ENCODE assay signal across 17 mouse cellular contexts in the genomic region with DNA sequence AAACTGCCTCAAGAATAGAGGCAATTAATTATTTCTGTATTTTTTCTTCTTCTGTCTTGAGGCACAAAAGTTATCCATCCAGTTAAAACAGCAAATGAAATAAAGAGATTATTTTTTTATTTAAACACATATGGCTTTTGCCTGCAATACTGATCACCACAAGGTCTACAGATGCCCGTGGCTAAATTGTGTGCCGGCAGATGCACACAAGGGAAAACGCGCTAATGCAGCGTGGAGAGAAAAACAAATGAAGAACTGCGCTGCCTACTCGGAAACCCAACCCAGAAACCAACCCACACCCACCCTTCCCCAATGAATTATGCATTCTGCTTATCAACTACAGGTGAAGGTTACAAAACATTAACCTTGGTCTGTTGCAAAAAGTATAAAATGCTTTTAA. TPM values are rescaled to one million over a fixed set of nuclear protein-coding genes. Genes with fewer than 3 reads are reported as not detected.
DNase-seq lines count a peak whose midpoint lies in the region; ATAC-seq lines count a peak whose summit lies in the region.
"Had no signal": no experiment of that assay in that cellular context is flagged by ENCODE, and none has a peak within 500 bp of the region (broad histone marks: within the 10 kb centered on the region; RNA-seq: fewer than 3 reads in every experiment).

No protein-coding gene starts in this region.

- H3K4me2 ChIP-seq in neural tube, embryonic 11.5 days (ENCODE audit: low read depth): no peak overlapping the region
- H3K4me2 ChIP-seq in midbrain, embryonic 14.5 days (ENCODE audit: low read length): peak overlapping the region; percentile 30; the same call in 1 of the 2 replicates
- H3K4me2 ChIP-seq: limb, embryonic 13.5 days had no signal

- H3K36me3 ChIP-seq in neural tube, embryonic 11.5 days (ENCODE audit: control insufficient read depth, insufficient read depth, low read length): no peaks in the 10 kb centered on the region
- H3K36me3 ChIP-seq in midbrain, embryonic 14.5 days (ENCODE audit: control insufficient read depth, insufficient read depth, low read length): peaks cover 6% of the 10 kb centered on the region; the same call in 1 of the 2 replicates
- H3K36me3 ChIP-seq: limb, embryonic 13.5 days had no signal

- ATAC-seq in neural tube, embryonic 11.5 days (ENCODE audit: insufficient read depth, low FRiP score, low TSS enrichment): 0 out of 2 replicates have a peak, but pooled peaks have one; percentile 42
- peak; percentile 62; the same call in 1 of the 2 replicates for ATAC-seq in midbrain, embryonic 14.5 days (ENCODE audit: low FRiP score, low TSS enrichment)
- ATAC-seq: forebrain, embryonic 16.5 days; Patski had no signal

- no peak overlapping the region for H3K9ac ChIP-seq in neural tube, embryonic 11.5 days (ENCODE audit: low read length)
- H3K9ac ChIP-seq in midbrain, embryonic 14.5 days (replicated peaks; ENCODE audit: low read length): no peak overlapping the region
- H3K9ac ChIP-seq: limb, embryonic 13.5 days had no signal

- peak; percentile 66 to 70 for DNase-seq in cerebellum, postnatal 10 days
- DNase-seq in cerebellum, adult 11 months: no peak
- DNase-seq in neural tube, embryonic 11.5 days (ENCODE audit: low spot score): peak; percentile 37
- DNase-seq in neural tube, embryonic 10.5 days (ENCODE audit: extremely low spot score, low spot score): no peak
- peak; percentile 82 for DNase-seq in midbrain, embryonic 14.5 days
- no peak for DNase-seq in frontal cortex, postnatal 14 days (ENCODE audit: low spot score in 2 of 2)
- DNase-seq in urinary bladder, postnatal 4 days (ENCODE audit: low spot score in 2 of 2): no peak
- DNase-seq: B cell, adult 2 months; gastrocnemius, adult 2 months; heart, postnatal 10 days; thymus, postnatal 14 days had no signal

- no peak overlapping the region for H3K27ac ChIP-seq in neural tube, embryonic 11.5 days (ENCODE audit: low read depth, low read length)
- H3K27ac ChIP-seq in midbrain, embryonic 14.5 days (replicated peaks; ENCODE audit: low read depth, low read length): peak overlapping the region; percentile 47
- H3K27ac ChIP-seq: gastrocnemius, adult 2 months; limb, embryonic 13.5 days had no signal

- no peaks in the 10 kb centered on the region for H3K9me3 ChIP-seq in neural tube, embryonic 11.5 days (ENCODE audit: control insufficient read depth, low read length)
- H3K9me3 ChIP-seq in midbrain, embryonic 14.5 days (ENCODE audit: control insufficient read depth, low read length): no peaks in the 10 kb centered on the region
- H3K9me3 ChIP-seq: limb, embryonic 13.5 days had no signal

- peaks cover 6% of the 10 kb centered on the region for H3K27me3 ChIP-seq in neural tube, embryonic 11.5 days (ENCODE audit: control insufficient read depth, insufficient read depth, low read length)
- H3K27me3 ChIP-seq in midbrain, embryonic 14.5 days (ENCODE audit: control insufficient read depth, insufficient read depth, low read length): no peaks in the 10 kb centered on the region
- H3K27me3 ChIP-seq: Patski had no signal

- H3K4me1 ChIP-seq in neural tube, embryonic 11.5 days (ENCODE audit: control insufficient read depth, insufficient read depth, low read length): no peaks in the 10 kb centered on the region
- H3K4me1 ChIP-seq in midbrain, embryonic 14.5 days (ENCODE audit: control insufficient read depth, insufficient read depth, low read length): peaks cover 38% of the 10 kb centered on the region

- 23% methylated on average over 7 of the region's 7 CpGs for WGBS in neural tube, embryonic 11.5 days
- 12% methylated on average over 7 of the region's 7 CpGs for WGBS in midbrain, embryonic 14.5 days

- H3K4me3 ChIP-seq in neural tube, embryonic 11.5 days (ENCODE audit: low read depth, low read length): no peak overlapping the region
- no peak overlapping the region for H3K4me3 ChIP-seq in midbrain, embryonic 14.5 days (replicated peaks; ENCODE audit: low read depth, low read length)
- H3K4me3 ChIP-seq: erythroblast, embryonic 14.5 days; gastrocnemius, adult 2 months; layer of hippocampus, adult 2 months; limb, embryonic 13.5 days had no signal

RNA-seq across cellular contexts. Expression of a gene that starts 7.1 kb away (rescaled TPM):
- 20.0 and 21.3 TPM in 2 replicates for polyA plus RNA-seq in neural tube, embryonic 11.5 days (2014; fragmentation: Nextera tagmentation; extraction: Ambion mirVana)
- 218 and 237 TPM in 2 replicates for polyA plus RNA-seq in midbrain, embryonic 14.5 days (2014; fragmentation: Nextera tagmentation; extraction: Ambion mirVana)
- polyA plus RNA-seq: erythroblast, embryonic 14.5 days; spleen, adult 2 months had no signal

Comparison
In these comparisons a context has a peak if more than half of its experiments do, and no peak if none do; other contexts are left out.
1. DNase-seq: peak in cerebellum, postnatal 10 days (2 of 2), neural tube, embryonic 11.5 days (single experiment) and midbrain, embryonic 14.5 days (single experiment); none in cerebellum, adult 11 months (single experiment), neural tube, embryonic 10.5 days (single experiment), frontal cortex, postnatal 14 days (0 of 2) and urinary bladder, postnatal 4 days (0 of 2).